Mouse (Mus musculus): ENCODE data around the gene Gm20388.
"Not testable (repeated sequence)": the region's sequence is repeated elsewhere in the genome, so short reads cannot be mapped to it uniquely, and the experiment has no call there.

The Gm20388 gene

GRCm38 (mm10) chr8:123429722-123430013 is 3519.0 kb downstream of the Gm20388 start:
- DNase-seq (ENCODE audit: low read depth, low spot score) = not testable (repeated sequence)

- not testable (repeated sequence) for DNase-seq (ENCODE audit: low read depth, low spot score)
Observed at GRCm38 (mm10) chr8:123430936-123431335, 3520.3 kb downstream of the Gm20388 start.

- no peak for DNase-seq (ENCODE audit: low read depth, low spot score)
Observed at GRCm38 (mm10) chr8:123431616-123432365, 3521.2 kb downstream of the Gm20388 start.

GRCm38 (mm10) chr8:123432381-123432780 is 3521.7 kb downstream of the Gm20388 start:
- no peak for DNase-seq (ENCODE audit: low read depth, low spot score)

- not testable (repeated sequence) for DNase-seq (ENCODE audit: low read depth, low spot score)
Observed at GRCm38 (mm10) chr8:123433241-123433974, 3522.8 kb downstream of the Gm20388 start.

- no peak for DNase-seq (ENCODE audit: low read depth, low spot score)
Observed at GRCm38 (mm10) chr8:123441788-123442187, 3531.1 kb downstream of the Gm20388 start.

GRCm38 (mm10) chr8:123442351-123442750 is 3531.7 kb downstream of the Gm20388 start:
- no peak for DNase-seq (ENCODE audit: low read depth, low spot score)

GRCm38 (mm10) chr8:123442871-123443575 is 3532.4 kb downstream of the Gm20388 start:
- peak; percentile 98 for DNase-seq (ENCODE audit: low read depth, low spot score)

GRCm38 (mm10) chr8:123443576-123443921 is 3532.9 kb downstream of the Gm20388 start:
- DNase-seq (ENCODE audit: low read depth, low spot score) = peak; percentile 40

- no peak for DNase-seq (ENCODE audit: low read depth, low spot score)
Observed at GRCm38 (mm10) chr8:123444131-123444530, 3533.5 kb downstream of the Gm20388 start.

- no peak for DNase-seq (ENCODE audit: low read depth, low spot score)
Observed at GRCm38 (mm10) chr8:123445981-123446380, 3535.3 kb downstream of the Gm20388 start.

GRCm38 (mm10) chr8:123446799-123447198 is 3536.2 kb downstream of the Gm20388 start:
- DNase-seq (ENCODE audit: low read depth, low spot score) = no peak

GRCm38 (mm10) chr8:123450783-123451182 is 3540.1 kb downstream of the Gm20388 start:
- no peak for DNase-seq (ENCODE audit: low read depth, low spot score)

- DNase-seq (ENCODE audit: low read depth, low spot score) = not testable (repeated sequence)
Observed at GRCm38 (mm10) chr8:123451747-123452146, 3541.1 kb downstream of the Gm20388 start.

GRCm38 (mm10) chr8:123452149-123452548 is 3541.5 kb downstream of the Gm20388 start:
- no peak for DNase-seq (ENCODE audit: low read depth, low spot score)

- DNase-seq (ENCODE audit: low read depth, low spot score) = no peak
Observed at GRCm38 (mm10) chr8:123453291-123453690, 3542.7 kb downstream of the Gm20388 start.

- DNase-seq (ENCODE audit: low read depth, low spot score) = peak; percentile 25
Observed at GRCm38 (mm10) chr8:123453951-123454350, 3543.3 kb downstream of the Gm20388 start.

GRCm38 (mm10) chr8:123454559-123454958 is 3543.9 kb downstream of the Gm20388 start:
- no peak for DNase-seq (ENCODE audit: low read depth, low spot score)

GRCm38 (mm10) chr8:123463651-123464050 is 3553.0 kb downstream of the Gm20388 start:
- DNase-seq (ENCODE audit: low read depth, low spot score) = no peak

- DNase-seq (ENCODE audit: low read depth, low spot score) = no peak
Observed at GRCm38 (mm10) chr8:123467476-123467875, 3556.8 kb downstream of the Gm20388 start.

GRCm38 (mm10) chr8:123472991-123473390 is 3562.3 kb downstream of the Gm20388 start:
- not testable (repeated sequence) for DNase-seq (ENCODE audit: low read depth, low spot score)

GRCm38 (mm10) chr8:123474549-123474948 is 3563.9 kb downstream of the Gm20388 start:
- DNase-seq (ENCODE audit: low read depth, low spot score) = not testable (repeated sequence)
